12 mouse cellular contexts compared by ENCODE assay signal in genomic region chr4:107130534-107130933, GRCm38 (mm10). TPM values are rescaled to one million over a fixed set of nuclear protein-coding genes. Genes with fewer than 3 reads are reported as not detected.
DNase-seq lines count a peak whose midpoint lies in the region; TF ChIP-seq lines count a peak whose summit lies in the region.
"Had no signal": no experiment of that assay in that cellular context is flagged by ENCODE, and none has a peak within 500 bp of the region (broad histone marks: within the 10 kb centered on the region; RNA-seq: fewer than 3 reads in every experiment).

No protein-coding gene starts in this region.

- no peak overlapping the region for H3K27ac ChIP-seq in left cerebral cortex, adult 2 months
- H3K27ac ChIP-seq in thymus, adult 2 months (ENCODE audit: control insufficient read depth, insufficient read depth, low read length) = no peak overlapping the region
- H3K27ac ChIP-seq: liver, embryonic 13.5 days had no signal

- no peak overlapping the region for H3K4me3 ChIP-seq in left cerebral cortex, adult 2 months
- no peak overlapping the region for H3K4me3 ChIP-seq in thymus, adult 2 months (ENCODE audit: control insufficient read depth, insufficient read depth, low read length)
- H3K4me3 ChIP-seq: erythroblast, embryonic 14.5 days; liver, embryonic 13.5 days had no signal

- peak; percentile 48 for DNase-seq in embryo, embryonic 10 days (ENCODE audit: low spot score)
- no peak for DNase-seq in embryo, embryonic 10.5 days (ENCODE audit: low spot score)
- peak; percentile 29 to 33 for DNase-seq in left cerebral cortex, adult 2 months (ENCODE audit: extremely low spot score in 1 of 2, low spot score in 2 of 2)
- no peak for DNase-seq in left cerebral cortex, adult 9 months (ENCODE audit: low spot score in 2 of 2)
- peak; percentile 20 to 24 for DNase-seq in heart, postnatal 10 days
- DNase-seq in thymus, adult 2 months = peak; percentile 42
- DNase-seq in adrenal gland, adult 2 months = no peak
- DNase-seq in liver = no peak
- DNase-seq: liver, embryonic 13.5 days had no signal

- intact Hi-C loops in left cerebral cortex, adult 2 months (cut with DNase I) = no loop called here
- intact Hi-C loops in heart, postnatal 10 days (cut with DNase I) = no loop called here

- H3K27me3 ChIP-seq in thymus, adult 2 months (ENCODE audit: control insufficient read depth, insufficient read depth, low read length) = no peaks in the 10 kb centered on the region
- H3K27me3 ChIP-seq: liver, embryonic 13.5 days had no signal

- no peaks in the 10 kb centered on the region for H3K36me3 ChIP-seq in thymus, adult 2 months (ENCODE audit: control insufficient read depth, insufficient read depth, low read length)
- H3K36me3 ChIP-seq: liver, embryonic 13.5 days had no signal

- H3K4me1 ChIP-seq in thymus, adult 2 months (replicated peaks; ENCODE audit: control insufficient read depth, insufficient read depth, low read length) = peaks cover 15% of the 10 kb centered on the region

- 26% methylated on average over 9 of the region's 9 CpGs for WGBS in thymus, adult 2 months

- no peak for TF ChIP-seq CTCF in left cerebral cortex, adult 2 months (IDR thresholded peaks at IDR 0.05)
- TF ChIP-seq CTCF in thymus, adult 2 months (IDR thresholded peaks at IDR 0.05; ENCODE audit: borderline replicate concordance, control insufficient read depth, extremely low read depth, insufficient read depth, low read length, poor library complexity) = no peak

- no peak for TF ChIP-seq POLR2A in thymus, adult 2 months (IDR thresholded peaks at IDR 0.05; ENCODE audit: control insufficient read depth, extremely low read depth, insufficient read depth, low read length, poor library complexity)

RNA-seq across cellular contexts. Expression of gene Cdcp2, which starts 33.8 kb away (rescaled TPM):
- total RNA-seq in left cerebral cortex, adult 2 months (2021) = not detected
- total RNA-seq in heart, postnatal 10 days (2021) = not detected
- 0.33 and 0.46 TPM in 2 replicates for polyA plus RNA-seq in thymus, adult 2 months (2012; rRNA removed)
- not detected for total RNA-seq in adrenal gland, adult 2 months (2021)
- 0.06 and 0.08 TPM in 2 replicates for polyA plus RNA-seq in adrenal gland, adult 2 months (2012; rRNA removed)
- total RNA-seq: gastrocnemius, adult 8-10 months; monocyte, adult 5-6 weeks had no signal
- polyA plus RNA-seq: liver, embryonic 13.5 days had no signal

RNA-seq across cellular contexts. Expression of gene Tmem59, which starts 47.7 kb away (rescaled TPM):
- total RNA-seq in left cerebral cortex, adult 2 months (2021) = 100 to 1,000 TPM; 217 to 233 TPM
- 100 to 1,000 TPM; 170 TPM for total RNA-seq in heart, postnatal 10 days (2021)
- polyA plus RNA-seq in thymus, adult 2 months (2012; rRNA removed) = 167 and 194 TPM in 2 replicates
- 100 to 1,000 TPM; 274 to 379 TPM for total RNA-seq in adrenal gland, adult 2 months (2021)
- polyA plus RNA-seq in adrenal gland, adult 2 months (2012; rRNA removed) = 746 and 999 TPM in 2 replicates

RNA-seq across cellular contexts. Expression of gene Tceanc2, which starts 48.4 kb away (rescaled TPM):
- total RNA-seq in left cerebral cortex, adult 2 months (2021) = 10 to 100 TPM; 13.9 to 16.1 TPM
- total RNA-seq in heart, postnatal 10 days (2021) = 10 to 100 TPM; 14.1 to 17.6 TPM
- 13.8 and 14.7 TPM in 2 replicates for polyA plus RNA-seq in thymus, adult 2 months (2012; rRNA removed)
- 10 to 100 TPM; 22.7 to 26.7 TPM for total RNA-seq in adrenal gland, adult 2 months (2021)
- 5.3 and 5.4 TPM in 2 replicates for polyA plus RNA-seq in adrenal gland, adult 2 months (2012; rRNA removed)

Comparison
In these comparisons a context has a peak if more than half of its experiments do, and no peak if none do; other contexts are left out.
1. DNase-seq: peak in embryo, embryonic 10 days (single experiment), left cerebral cortex, adult 2 months (2 of 2), heart, postnatal 10 days (2 of 2) and thymus, adult 2 months (single experiment); none in embryo, embryonic 10.5 days (single experiment), left cerebral cortex, adult 9 months (0 of 2), adrenal gland, adult 2 months (single experiment) and liver (single experiment).